Mouse (Mus musculus): ENCODE measurements around the gene Amz1. TPM values are rescaled to one million over a fixed set of nuclear protein-coding genes. Genes with fewer than 3 reads are reported as not detected.

Gene Amz1
- total and polyA plus RNA-seq, 3 experiments = 7.5 to 12.4 (median 8.3) TPM

DNA sequence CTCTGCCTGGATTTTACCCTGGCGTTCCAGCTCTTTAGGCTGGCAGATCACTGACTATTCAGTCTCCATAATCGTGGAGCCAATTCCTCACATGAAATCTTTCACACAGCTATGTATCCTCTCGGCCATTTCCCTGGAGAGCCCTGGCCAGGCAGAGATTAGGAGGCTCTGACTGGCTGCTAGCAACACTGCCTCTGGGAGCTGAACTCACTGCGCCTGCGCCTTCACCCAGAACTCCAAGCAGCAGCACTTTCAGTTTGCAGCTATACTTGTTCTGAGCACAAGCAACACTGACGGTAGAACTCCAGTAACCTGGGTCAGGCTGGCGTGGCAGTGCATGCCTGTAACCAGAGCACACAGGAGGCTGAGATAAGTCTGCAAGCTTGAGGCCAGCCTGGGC, 74.2 kb downstream of the Amz1 start:
- in situ Hi-C loops (cut with MboI; ENCODE audit: low pct_ligation_motif_present, low pct_unique_long_range_greater_than_20kb, low sequenced_read_pairs) = no loop called here
- Histone ChIP-seq H3K9me3 (replicated peaks; ENCODE audit: low read length) (peaks cover 4% of the 10 kb centered on the region), H3K4me1 (ENCODE audit: control insufficient read depth in 1 of 2, insufficient read depth in 2 of 2) (peaks cover 21 to 31% of the 10 kb centered on the region in 2 experiments), H3K4me3 (replicated peaks in 1 of 3; ENCODE audit: low read depth in 2 of 3, low read length in 2 of 3, poor library complexity in 1 of 3) (no peak overlapping the region), H3K9ac (ENCODE audit: insufficient read depth, low read depth) (no peak overlapping the region), H3K79me2 (replicated peaks; ENCODE audit: control insufficient read depth, extremely low read depth, insufficient read depth, poor library complexity, severe bottlenecking) (no peaks in the 10 kb centered on the region), H3K27me3 (replicated peaks) (no peaks in the 10 kb centered on the region), H3K27ac (ENCODE audit: insufficient read depth, low read depth) (no peak overlapping the region), H3K4me2 (ENCODE audit: insufficient read depth, low read depth, poor library complexity, severe bottlenecking) (no peak overlapping the region), H3K36me3 (replicated peaks in 1 of 2; ENCODE audit: control insufficient read depth in 1 of 2, insufficient read depth in 1 of 2, low read length in 1 of 2) (peaks cover 0 to 2% of the 10 kb centered on the region in 2 experiments)
- dilution Hi-C loops (cut with MboI; ENCODE audit: extremely low pct_ligation_motif_present, extremely low pct_unique_long_range_greater_than_20kb, low sequenced_read_pairs) = no loop called here
- no peak for TF ChIP-seq ZC3H11A (IDR thresholded peaks at IDR 0.05; ENCODE audit: low read depth, low read length)
- TF ChIP-seq ZMIZ1 (IDR thresholded peaks at IDR 0.05; ENCODE audit: low read depth, low read length) = no peak
- no peak for TF ChIP-seq MYC (IDR thresholded peaks at IDR 0.05; ENCODE audit: low read depth, low read length)
- no peak for TF ChIP-seq CHD2 (IDR thresholded peaks at IDR 0.05; ENCODE audit: low read length)
- no peak for TF ChIP-seq BHLHE40 (IDR thresholded peaks at IDR 0.05; ENCODE audit: low read depth, low read length)
- TF ChIP-seq JUN (IDR thresholded peaks at IDR 0.05; ENCODE audit: insufficient read depth, low read depth, low read length) = no peak
- TF ChIP-seq USF2 (conservative IDR thresholded peaks at IDR 0.05; ENCODE audit: low read depth, low read length) = no peak
- TF ChIP-seq MAFK (IDR thresholded peaks at IDR 0.05; ENCODE audit: insufficient replicate concordance, low read length) = no peak
- TF ChIP-seq GABPA (IDR thresholded peaks at IDR 0.05; ENCODE audit: insufficient replicate concordance, low read depth, low read length) = no peak
- no peak for TF ChIP-seq RAD21 (IDR thresholded peaks at IDR 0.05; ENCODE audit: low read depth, low read length)
- TF ChIP-seq SMC3 (IDR thresholded peaks at IDR 0.05; ENCODE audit: low read depth, low read length) = no peak
- no peak for TF ChIP-seq UBTF (IDR thresholded peaks at IDR 0.05; ENCODE audit: low read depth, low read length)
- no peak for TF ChIP-seq E2F4 (IDR thresholded peaks at IDR 0.05; ENCODE audit: insufficient replicate concordance, low read depth, low read length)
- TF ChIP-seq ETS1 (conservative IDR thresholded peaks at IDR 0.05; ENCODE audit: low read depth, low read length) = no peak
- no peak for TF ChIP-seq ELF1 (IDR thresholded peaks at IDR 0.05; ENCODE audit: low read depth, low read length)
- no peak for TF ChIP-seq MAZ (IDR thresholded peaks at IDR 0.05; ENCODE audit: low read depth, low read length)
- TF ChIP-seq TBP (conservative IDR thresholded peaks at IDR 0.05; ENCODE audit: low read depth, low read length) = no peak
- no peak for DNase-seq (ENCODE audit: extremely low read depth)

DNA sequence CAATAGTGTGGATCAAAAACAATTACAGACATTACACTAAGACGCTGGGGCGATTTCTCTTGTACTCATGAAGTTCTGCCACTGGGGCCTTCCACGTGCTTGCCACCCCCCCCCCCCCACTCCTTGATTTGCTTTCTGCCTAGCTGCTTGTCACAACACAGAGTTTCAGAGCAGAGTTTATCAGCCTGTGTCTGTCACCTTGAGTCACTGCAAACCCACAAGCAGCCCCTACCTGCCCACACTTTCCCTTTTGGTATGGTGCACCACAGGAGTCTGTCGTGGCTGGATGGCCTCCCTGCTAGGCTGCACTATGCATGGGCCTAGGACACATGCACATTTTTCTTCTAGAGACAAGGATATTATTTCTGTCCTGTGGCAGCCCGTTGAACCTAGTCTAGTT, 74.8 kb downstream of the Amz1 start:
- H3K4me1 ChIP-seq (ENCODE audit: control insufficient read depth in 1 of 2, insufficient read depth in 2 of 2) = peaks cover 21 to 31% of the 10 kb centered on the region in 2 experiments
- H3K4me3 ChIP-seq (replicated peaks in 1 of 3; ENCODE audit: low read depth in 2 of 3, low read length in 2 of 3, poor library complexity in 1 of 3) = no peak overlapping the region
- in situ Hi-C loops (cut with MboI; ENCODE audit: low pct_ligation_motif_present, low pct_unique_long_range_greater_than_20kb, low sequenced_read_pairs) = no loop called here

More for the DNA sequence above, 74.8 kb downstream of the Amz1 start:
- Histone ChIP-seq H3K79me2 (replicated peaks; ENCODE audit: control insufficient read depth, extremely low read depth, insufficient read depth, poor library complexity, severe bottlenecking) (no peaks in the 10 kb centered on the region), H3K4me2 (ENCODE audit: insufficient read depth, low read depth, poor library complexity, severe bottlenecking) (no peak overlapping the region), H3K9ac (ENCODE audit: insufficient read depth, low read depth) (no peak overlapping the region), H3K27ac (ENCODE audit: insufficient read depth, low read depth) (no peak overlapping the region), H3K9me3 (replicated peaks; ENCODE audit: low read length) (peaks cover 4% of the 10 kb centered on the region), H3K27me3 (replicated peaks) (no peaks in the 10 kb centered on the region), H3K36me3 (replicated peaks in 1 of 2; ENCODE audit: control insufficient read depth in 1 of 2, insufficient read depth in 1 of 2, low read length in 1 of 2) (peaks cover 0 to 2% of the 10 kb centered on the region in 2 experiments)
- TF ChIP-seq TCF12 (IDR thresholded peaks at IDR 0.05; ENCODE audit: low read depth, low read length) (no peak), MYC (IDR thresholded peaks at IDR 0.05; ENCODE audit: low read depth, low read length) (no peak), MAZ (IDR thresholded peaks at IDR 0.05; ENCODE audit: low read depth, low read length) (no peak)
- no peak for DNase-seq (ENCODE audit: extremely low read depth)
- dilution Hi-C loops (cut with MboI; ENCODE audit: extremely low pct_ligation_motif_present, extremely low pct_unique_long_range_greater_than_20kb, low sequenced_read_pairs) = no loop called here
